Mouse (Mus musculus): Measurements from ENCODE around the gene Casz1. TPM values are rescaled to one million over a fixed set of nuclear protein-coding genes. Genes with fewer than 3 reads are reported as not detected.
A peak's percentile ranks its signal among the peaks of the same experiment; 100 is the strongest.

Gene Casz1
- polyA plus RNA-seq, 1 experiment from 2014 or later = 3.7 TPM

DNA sequence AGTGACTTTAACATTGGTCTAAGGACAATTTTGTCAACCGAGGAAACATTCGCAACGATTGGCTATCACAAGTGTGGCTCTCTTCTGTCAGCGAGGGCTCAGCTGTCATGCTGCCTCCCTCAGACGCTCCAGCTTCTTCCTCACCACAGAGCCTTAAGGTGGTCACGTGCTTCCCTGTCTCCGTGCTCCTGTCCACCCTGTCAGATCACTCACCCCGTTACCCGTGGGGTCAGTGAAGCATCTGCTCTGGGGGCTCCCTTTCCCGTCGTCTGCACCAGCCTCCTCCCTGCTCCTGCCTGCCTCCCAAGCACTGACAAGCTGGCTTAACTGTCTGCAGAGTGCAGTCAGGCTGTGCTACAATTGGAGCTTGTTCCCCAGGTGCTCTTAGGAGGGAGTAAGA is 175.6 kb downstream of the Casz1 start:
- H3K36me3 ChIP-seq (replicated peaks) = peaks cover 24% of the 10 kb centered on the region
- H3K9me3 ChIP-seq = no peaks in the 10 kb centered on the region
- H3K4me3 ChIP-seq = no peak overlapping the region
- 65% methylated on average over 11 of the region's 11 CpGs for WGBS
- DNase-seq (ENCODE audit: low spot score) = no peak
- no peak overlapping the region for H3K27ac ChIP-seq (replicated peaks)
- H3K4me1 ChIP-seq = peaks cover 63% of the 10 kb centered on the region
- no peaks in the 10 kb centered on the region for H3K27me3 ChIP-seq (replicated peaks; ENCODE audit: low read depth, poor library complexity, severe bottlenecking)

DNA sequence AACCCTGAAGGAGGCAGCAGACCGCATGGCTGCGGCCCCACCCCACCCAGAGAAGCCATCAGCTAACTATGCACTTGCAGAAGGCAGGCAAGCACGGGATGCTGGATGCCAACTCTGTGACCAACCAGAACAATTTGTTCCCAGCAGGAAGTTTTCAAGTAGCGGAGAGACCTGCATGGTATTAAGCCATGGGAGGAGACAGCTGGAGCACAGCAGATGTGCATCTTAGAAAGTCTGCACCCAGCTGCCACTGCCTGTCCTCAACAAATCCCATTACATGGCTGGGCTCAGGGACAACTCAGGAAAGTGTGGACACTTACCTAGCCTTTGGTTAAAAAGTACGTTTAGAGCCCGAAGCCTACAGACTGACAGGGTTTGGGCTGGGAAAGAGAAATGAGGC is 178.0 kb downstream of the Casz1 start:
- Histone ChIP-seq H3K27ac (replicated peaks) (no peak overlapping the region), H3K4me1 (peaks cover 83% of the 10 kb centered on the region), H3K36me3 (replicated peaks) (peaks cover 24% of the 10 kb centered on the region), H3K4me3 (no peak overlapping the region), H3K9me3 (no peaks in the 10 kb centered on the region), H3K27me3 (replicated peaks; ENCODE audit: low read depth, poor library complexity, severe bottlenecking) (no peaks in the 10 kb centered on the region)
- DNase-seq (ENCODE audit: low spot score) = no peak
- WGBS = 81% methylated on average over 6 of the region's 6 CpGs

- Histone ChIP-seq H3K27ac (replicated peaks) (peak overlapping the region; percentile 80), H3K4me3 (peak overlapping the region; percentile 17; the same call in 1 of the 2 replicates), H3K4me1 (peaks cover 79% of the 10 kb centered on the region), H3K36me3 (replicated peaks) (peaks cover 24% of the 10 kb centered on the region), H3K9me3 (no peaks in the 10 kb centered on the region), H3K27me3 (replicated peaks; ENCODE audit: low read depth, poor library complexity, severe bottlenecking) (no peaks in the 10 kb centered on the region)
- 32% methylated on average over 19 of the region's 19 CpGs for WGBS
- DNase-seq (ENCODE audit: low spot score) = peak; percentile 76
These were observed 180.7 kb downstream of the Casz1 start for GRCm38 (mm10) chr4:148984701-148985540.

DNA sequence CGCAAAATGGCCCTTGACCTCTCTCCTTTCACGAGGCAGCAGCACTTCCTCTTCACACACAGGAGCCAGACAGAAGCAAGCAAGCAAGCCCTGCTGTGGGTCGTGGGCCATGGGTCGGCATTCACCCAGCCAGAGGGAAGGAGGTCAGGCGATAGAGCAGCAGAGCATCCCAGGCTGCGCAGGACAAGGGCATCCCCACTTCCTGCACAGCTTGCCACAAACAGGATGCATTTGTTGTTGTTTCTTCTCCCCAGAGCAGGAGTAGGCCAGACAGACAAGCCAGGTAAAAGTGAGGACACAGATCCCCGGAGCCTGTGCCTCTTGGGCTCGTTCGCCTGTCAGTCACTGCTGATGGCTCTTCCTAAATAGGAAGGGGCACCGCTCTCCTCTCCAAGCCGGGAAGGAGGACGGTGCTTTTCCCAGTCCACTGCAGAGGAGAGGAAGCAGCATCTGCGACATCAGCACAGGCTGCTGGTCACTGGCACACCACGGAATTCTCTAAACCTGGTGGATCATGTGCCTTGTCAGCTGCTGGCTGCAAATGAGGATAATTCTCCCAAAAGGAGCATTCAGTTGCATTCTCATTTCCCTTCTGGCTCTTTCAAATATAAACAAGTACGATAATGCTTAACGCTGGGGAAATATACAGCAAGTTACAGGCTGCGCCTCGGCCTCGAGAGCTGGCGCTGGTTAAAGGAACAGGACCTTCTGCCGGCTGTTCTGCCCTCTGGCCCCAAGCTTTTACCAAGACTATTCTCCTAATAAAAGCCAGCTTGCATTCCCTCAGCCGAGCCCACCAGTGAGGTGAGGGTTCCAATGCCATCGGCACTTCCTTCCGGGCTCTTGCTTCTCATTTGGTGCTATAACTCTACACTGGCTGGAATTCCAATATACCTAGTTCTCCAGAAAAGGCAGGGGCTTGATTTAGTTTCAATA is 181.6 kb downstream of the Casz1 start:
- Histone ChIP-seq H3K4me1 (peaks cover 84% of the 10 kb centered on the region), H3K27me3 (replicated peaks; ENCODE audit: low read depth, poor library complexity, severe bottlenecking) (no peaks in the 10 kb centered on the region), H3K27ac (replicated peaks) (peak overlapping the region; percentile 80), H3K36me3 (replicated peaks) (peaks cover 24% of the 10 kb centered on the region), H3K4me3 (peak overlapping the region; percentile 17; the same call in 1 of the 2 replicates), H3K9me3 (no peaks in the 10 kb centered on the region)
- 26% methylated on average over 24 of the region's 24 CpGs for WGBS
- DNase-seq (ENCODE audit: low spot score) = peak; percentile 74

- Histone ChIP-seq H3K4me1 (peaks cover 55% of the 10 kb centered on the region), H3K27ac (replicated peaks) (peak overlapping the region; percentile 24; the same call in 1 of the 2 replicates), H3K27me3 (replicated peaks; ENCODE audit: low read depth, poor library complexity, severe bottlenecking) (no peaks in the 10 kb centered on the region), H3K9me3 (no peaks in the 10 kb centered on the region), H3K36me3 (replicated peaks) (no peaks in the 10 kb centered on the region), H3K4me3 (no peak overlapping the region)
- DNase-seq (ENCODE audit: low spot score) = no peak
- 39% methylated on average over 2 of the region's 2 CpGs for WGBS
These were observed 185.8 kb downstream of the Casz1 start for GRCm38 (mm10) chr4:148990038-148990437.

GRCm38 (mm10) chr4:148993948-148994347 is 189.7 kb downstream of the Casz1 start:
- Histone ChIP-seq H3K27ac (replicated peaks) (no peak overlapping the region), H3K36me3 (replicated peaks) (peaks cover 10% of the 10 kb centered on the region; the same call in 1 of the 2 replicates), H3K4me1 (peaks cover 17% of the 10 kb centered on the region), H3K9me3 (no peaks in the 10 kb centered on the region), H3K27me3 (replicated peaks; ENCODE audit: low read depth, poor library complexity, severe bottlenecking) (no peaks in the 10 kb centered on the region), H3K4me3 (no peak overlapping the region)
- 90% methylated on average over 5 of the region's 5 CpGs for WGBS
- DNase-seq (ENCODE audit: low spot score) = no peak

- Histone ChIP-seq H3K4me1 (no peaks in the 10 kb centered on the region), H3K36me3 (replicated peaks) (peaks cover 19% of the 10 kb centered on the region), H3K27ac (replicated peaks) (no peak overlapping the region), H3K4me3 (no peak overlapping the region), H3K27me3 (replicated peaks; ENCODE audit: low read depth, poor library complexity, severe bottlenecking) (no peaks in the 10 kb centered on the region), H3K9me3 (no peaks in the 10 kb centered on the region)
- WGBS = 96% methylated on average over 6 of the region's 6 CpGs
- DNase-seq (ENCODE audit: low spot score) = no peak
These were observed 196.5 kb downstream of the Casz1 start for GRCm38 (mm10) chr4:149000746-149001145.

DNA sequence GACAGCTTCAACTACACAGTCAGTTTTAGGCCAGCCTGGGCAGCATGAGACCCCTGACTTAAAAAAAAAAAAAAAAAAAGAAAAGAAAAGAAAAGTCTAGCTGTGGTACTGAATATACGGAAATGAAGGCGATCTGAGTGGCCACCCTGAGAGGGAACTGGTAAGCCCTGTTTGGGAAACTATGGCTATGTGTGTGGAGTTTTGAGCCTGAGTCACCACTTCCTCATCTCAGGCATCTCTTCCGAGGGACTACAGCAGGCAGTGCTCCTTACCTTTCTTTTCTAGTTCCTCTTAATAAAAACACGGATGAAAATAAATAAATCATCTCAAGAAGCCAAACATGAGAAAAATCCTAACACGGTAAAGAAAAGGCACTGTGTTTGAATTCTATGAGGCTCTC is 197.3 kb downstream of the Casz1 start:
- Histone ChIP-seq H3K36me3 (replicated peaks) (peaks cover 19% of the 10 kb centered on the region), H3K4me3 (no peak overlapping the region), H3K4me1 (no peaks in the 10 kb centered on the region), H3K27me3 (replicated peaks; ENCODE audit: low read depth, poor library complexity, severe bottlenecking) (no peaks in the 10 kb centered on the region), H3K27ac (replicated peaks) (no peak overlapping the region), H3K9me3 (no peaks in the 10 kb centered on the region)
- no peak for DNase-seq (ENCODE audit: low spot score)
- WGBS = 92% methylated on average over 5 of the region's 5 CpGs

GRCm38 (mm10) chr4:149002441-149003093 is 198.3 kb downstream of the Casz1 start:
- no peaks in the 10 kb centered on the region for H3K4me1 ChIP-seq
- peaks cover 18% of the 10 kb centered on the region for H3K36me3 ChIP-seq (replicated peaks)
- H3K27ac ChIP-seq (replicated peaks) = no peak overlapping the region
- 91% methylated on average over 11 of the region's 11 CpGs for whole genome bisulfite sequencing
- H3K4me3 ChIP-seq = no peak overlapping the region
- no peak for DNase-seq (ENCODE audit: low spot score)
- H3K9me3 ChIP-seq = no peaks in the 10 kb centered on the region
- no peaks in the 10 kb centered on the region for H3K27me3 ChIP-seq (replicated peaks; ENCODE audit: low read depth, poor library complexity, severe bottlenecking)

Other genes starting within 250 kb of the Casz1 start
- gene Exosc10, start 246.0 kb upstream of the Casz1 start, polyA plus RNA-seq (2016; fragmentation: Nextera tagmentation; extraction: Ambion mirVana) = 98.8 and 108 TPM in 2 replicates
- gene Srm, start 212.9 kb upstream of the Casz1 start, polyA plus RNA-seq (2016; fragmentation: Nextera tagmentation; extraction: Ambion mirVana) = 248 and 267 TPM in 2 replicates
- gene Masp2, start 201.9 kb upstream of the Casz1 start, polyA plus RNA-seq (2016; fragmentation: Nextera tagmentation; extraction: Ambion mirVana) = 0.35 TPM in 1 of 2 replicates, not detected in the other
- 450 and 455 TPM in 2 replicates for gene Tardbp, start 177.4 kb upstream of the Casz1 start, polyA plus RNA-seq (2016; fragmentation: Nextera tagmentation; extraction: Ambion mirVana)
- not detected in 2 replicates for gene Gm572, start 161.1 kb upstream of the Casz1 start, polyA plus RNA-seq (2016; fragmentation: Nextera tagmentation; extraction: Ambion mirVana)

All from embryonic facial prominence, embryonic 10.5 days (tissue).